In genomic region chr16:77166722-77167121, GRCm38 (mm10) we compare ENCODE assay signal across 9 mouse cellular contexts.
A peak's percentile ranks its signal among the peaks of the same experiment; 100 is the strongest.
DNase-seq lines count a peak whose midpoint lies in the region; ATAC-seq and TF ChIP-seq lines count a peak whose summit lies in the region.
"Had no signal": no experiment of that assay in that cellular context is flagged by ENCODE, and none has a peak within 500 bp of the region (broad histone marks: within the 10 kb centered on the region; RNA-seq: fewer than 3 reads in every experiment).

No protein-coding gene starts in this region.

- no peak overlapping the region for H3K4me2 ChIP-seq in liver, embryonic 14.5 days (ENCODE audit: low read depth)
- H3K4me2 ChIP-seq in liver, embryonic 11.5 days: no peak overlapping the region
- no peak overlapping the region for H3K4me2 ChIP-seq in midbrain, embryonic 11.5 days
- H3K4me2 ChIP-seq: forebrain, embryonic 13.5 days had no signal

- ATAC-seq in liver, embryonic 14.5 days (ENCODE audit: insufficient read depth): no peak
- ATAC-seq in liver, embryonic 11.5 days (replicated peaks; ENCODE audit: low FRiP score): no peak
- no peak for ATAC-seq in midbrain, embryonic 11.5 days (ENCODE audit: low FRiP score)
- ATAC-seq: forebrain, embryonic 13.5 days had no signal

- in situ Hi-C loops in ES-E14 (cut with MboI; ENCODE audit: low sequenced_read_pairs in 2 of 2, unreplicated experiment in 2 of 2): no loop called here

- H3K36me3 ChIP-seq in liver, embryonic 14.5 days (replicated peaks; ENCODE audit: control insufficient read depth, insufficient read depth, low read depth): no peaks in the 10 kb centered on the region
- no peaks in the 10 kb centered on the region for H3K36me3 ChIP-seq in liver, embryonic 11.5 days (ENCODE audit: control insufficient read depth, insufficient read depth, low read length)
- no peaks in the 10 kb centered on the region for H3K36me3 ChIP-seq in ES-E14 (ENCODE audit: control insufficient read depth, insufficient read depth, low read length, poor library complexity, severe bottlenecking)
- H3K36me3 ChIP-seq in midbrain, embryonic 11.5 days (ENCODE audit: control insufficient read depth, insufficient read depth, low read length): no peaks in the 10 kb centered on the region

- intact Hi-C loops in gastrocnemius, adult 2 months (cut with DNase I): loop anchor here (5.0 kb wide), 1 partner anchor 276 kb away; no protein-coding TSS in a partner anchor
- intact Hi-C loops in gastrocnemius, postnatal 14 days (cut with DNase I; ENCODE audit: low total_unique reads): no loop called here

- TF ChIP-seq CTCF in gastrocnemius, adult 2 months (IDR thresholded peaks at IDR 0.05): peak; percentile 62
- TF ChIP-seq CTCF in liver, embryonic 14.5 days (IDR thresholded peaks at IDR 0.05; ENCODE audit: low read depth): peak; percentile 35; the same call in 1 of the 2 replicates

- no peak overlapping the region for H3K4me3 ChIP-seq in gastrocnemius, adult 2 months
- H3K4me3 ChIP-seq in liver, embryonic 14.5 days (ENCODE audit: insufficient read depth in 1 of 2, low read depth in 2 of 2, low read length in 2 of 2): no peak overlapping the region
- no peak overlapping the region for H3K4me3 ChIP-seq in liver, embryonic 11.5 days (ENCODE audit: low read depth, low read length)
- H3K4me3 ChIP-seq in ES-E14 (ENCODE audit: insufficient read depth in 1 of 2, low read depth in 1 of 2, low read length in 2 of 2, poor library complexity in 1 of 2, severe bottlenecking in 1 of 2): no peak overlapping the region
- no peak overlapping the region for H3K4me3 ChIP-seq in midbrain, embryonic 11.5 days (ENCODE audit: low read depth, low read length)
- H3K4me3 ChIP-seq: forebrain, embryonic 13.5 days had no signal

- no peaks in the 10 kb centered on the region for H3K27me3 ChIP-seq in liver, embryonic 14.5 days (ENCODE audit: control insufficient read depth, insufficient read depth, low read length)
- H3K27me3 ChIP-seq in liver, embryonic 11.5 days (replicated peaks; ENCODE audit: control insufficient read depth, insufficient read depth, low read length): no peaks in the 10 kb centered on the region
- no peaks in the 10 kb centered on the region for H3K27me3 ChIP-seq in midbrain, embryonic 11.5 days (ENCODE audit: control insufficient read depth, insufficient read depth, low read length)
- H3K27me3 ChIP-seq: forebrain, embryonic 13.5 days had no signal

- DNase-seq in gastrocnemius, adult 2 months: peak; percentile 31
- DNase-seq in gastrocnemius, postnatal 14 days: no peak
- no peak for DNase-seq in liver, embryonic 14.5 days (ENCODE audit: low read depth in 3 of 3, low spot score in 3 of 3)
- DNase-seq in liver, embryonic 11.5 days (ENCODE audit: low spot score): no peak
- peak; percentile 20 for DNase-seq in ES-E14 (ENCODE audit: low read depth, low spot score)
- DNase-seq in kidney, postnatal 25 days: peak; percentile 38 to 64
- DNase-seq in midbrain, embryonic 11.5 days (ENCODE audit: low spot score, missing footprints): no peak
- DNase-seq in cerebellum, postnatal 4 days (ENCODE audit: low spot score in 2 of 2): no peak

- H3K27ac ChIP-seq in gastrocnemius, adult 2 months: no peak overlapping the region
- no peak overlapping the region for H3K27ac ChIP-seq in liver, embryonic 14.5 days
- no peak overlapping the region for H3K27ac ChIP-seq in liver, embryonic 11.5 days (ENCODE audit: low read depth, low read length)
- H3K27ac ChIP-seq in ES-E14 (ENCODE audit: insufficient read depth, low read depth, low read length, poor library complexity, severe bottlenecking): no peak overlapping the region
- H3K27ac ChIP-seq in midbrain, embryonic 11.5 days (ENCODE audit: low read depth, low read length): no peak overlapping the region
- H3K27ac ChIP-seq: forebrain, embryonic 13.5 days had no signal

- no peaks in the 10 kb centered on the region for H3K9me3 ChIP-seq in liver, embryonic 14.5 days (ENCODE audit: control insufficient read depth, low read length)
- no peaks in the 10 kb centered on the region for H3K9me3 ChIP-seq in liver, embryonic 11.5 days (ENCODE audit: control insufficient read depth, low read length)
- no peaks in the 10 kb centered on the region for H3K9me3 ChIP-seq in ES-E14 (ENCODE audit: control insufficient read depth, insufficient read depth, low read depth, low read length)
- H3K9me3 ChIP-seq in midbrain, embryonic 11.5 days (ENCODE audit: control insufficient read depth, low read length): no peaks in the 10 kb centered on the region
- H3K9me3 ChIP-seq: forebrain, embryonic 13.5 days had no signal

- TF ChIP-seq EP300 in liver, embryonic 14.5 days (IDR thresholded peaks at IDR 0.05; ENCODE audit: low read depth): no peak

- no peaks in the 10 kb centered on the region for H3K4me1 ChIP-seq in liver, embryonic 14.5 days (replicated peaks; ENCODE audit: control insufficient read depth in 2 of 2, insufficient read depth in 2 of 2, low read length in 1 of 2)
- no peaks in the 10 kb centered on the region for H3K4me1 ChIP-seq in liver, embryonic 11.5 days (replicated peaks; ENCODE audit: control insufficient read depth, insufficient read depth, low read length)
- no peaks in the 10 kb centered on the region for H3K4me1 ChIP-seq in ES-E14 (ENCODE audit: control insufficient read depth in 2 of 2, insufficient read depth in 2 of 2, low read length in 2 of 2, poor library complexity in 1 of 2)
- H3K4me1 ChIP-seq in midbrain, embryonic 11.5 days (ENCODE audit: control insufficient read depth, insufficient read depth, low read length): no peaks in the 10 kb centered on the region; the same call in 1 of the 2 replicates
- H3K4me1 ChIP-seq: forebrain, embryonic 13.5 days had no signal

- H3K9ac ChIP-seq in liver, embryonic 14.5 days (replicated peaks): no peak overlapping the region
- H3K9ac ChIP-seq in liver, embryonic 11.5 days (ENCODE audit: low read depth, low read length): no peak overlapping the region
- H3K9ac ChIP-seq in ES-E14 (ENCODE audit: insufficient read depth, low read depth, low read length, poor library complexity, severe bottlenecking): no peak overlapping the region
- no peak overlapping the region for H3K9ac ChIP-seq in midbrain, embryonic 11.5 days (ENCODE audit: low read length)
- H3K9ac ChIP-seq: forebrain, embryonic 13.5 days had no signal

- WGBS in liver, embryonic 14.5 days (ENCODE audit: insufficient replicate concordance): 43% methylated on average over 4 of the region's 4 CpGs
- 57% methylated on average over 4 of the region's 4 CpGs for WGBS in liver, embryonic 11.5 days
- 63% methylated on average over 4 of the region's 4 CpGs for WGBS in midbrain, embryonic 11.5 days

TF ChIP-seq in ES-E14, 5 proteins besides CTCF, POLR2A, EP300 and RAD21:
- no peak for TF ChIP-seq MAFK (IDR thresholded peaks at IDR 0.05; ENCODE audit: insufficient read depth, low read depth, low read length)
- peak; percentile 29; the same call in 1 of the 2 replicates for TF ChIP-seq ZC3H11A (IDR thresholded peaks at IDR 0.05; ENCODE audit: borderline replicate concordance, low read depth, low read length)

Comparison
In these comparisons a context has a peak if more than half of its experiments do, and no peak if none do; other contexts are left out.
1. DNase-seq: peak in gastrocnemius, adult 2 months (single experiment), ES-E14 (single experiment) and kidney, postnatal 25 days (2 of 2); none in gastrocnemius, postnatal 14 days (single experiment), liver, embryonic 14.5 days (0 of 3), liver, embryonic 11.5 days (single experiment), midbrain, embryonic 11.5 days (single experiment) and cerebellum, postnatal 4 days (0 of 2).